Mouse (Mus musculus): ENCODE measurements around the gene Zfp740.

Zfp740 gene

DNA sequence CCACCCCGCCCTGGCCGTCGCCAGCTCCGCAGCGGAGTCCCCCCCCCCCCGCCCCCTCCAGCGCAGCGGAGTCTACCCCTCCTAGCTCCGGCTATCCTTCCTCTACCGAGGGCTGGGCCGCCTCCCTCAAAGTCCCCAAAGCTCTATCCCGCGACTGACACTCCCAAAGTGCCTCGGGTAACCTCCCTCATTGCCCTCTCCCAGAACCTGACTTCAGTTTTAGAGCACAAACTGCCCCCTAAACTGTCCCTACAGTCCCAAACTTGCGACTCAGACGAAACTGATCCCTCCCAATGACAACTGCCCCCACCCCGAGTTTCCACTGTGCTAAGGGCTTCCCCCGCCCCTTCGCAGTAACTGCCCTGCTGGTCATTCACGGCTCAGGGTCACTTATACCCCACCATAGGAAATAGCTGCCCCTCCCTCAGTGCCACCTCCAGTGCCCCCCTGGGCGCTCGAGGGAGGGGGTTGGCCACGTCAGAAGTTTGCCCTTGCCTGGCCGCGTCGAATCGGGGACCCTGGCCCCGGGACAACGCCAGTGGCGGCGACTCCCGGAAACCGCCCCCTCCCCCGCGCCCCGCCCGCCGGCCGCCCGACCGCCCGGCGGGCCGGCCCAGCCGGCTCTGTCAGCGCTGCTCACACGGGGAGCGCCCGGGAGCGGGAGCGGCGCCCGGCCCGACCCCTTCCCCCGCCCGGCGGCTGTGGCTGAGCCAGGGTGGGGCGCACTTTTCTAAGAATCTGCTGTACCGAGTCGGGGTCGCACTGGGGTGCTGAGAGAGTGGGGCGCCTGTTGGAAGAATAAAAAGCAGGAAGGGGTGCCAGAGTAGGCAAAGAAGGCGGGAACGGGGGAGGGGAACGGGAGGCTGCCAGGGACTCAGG, 44.4 kb downstream of the Zfp740 start:
- DNase-seq (ENCODE audit: low spot score in 2 of 2) = no peak

DNA sequence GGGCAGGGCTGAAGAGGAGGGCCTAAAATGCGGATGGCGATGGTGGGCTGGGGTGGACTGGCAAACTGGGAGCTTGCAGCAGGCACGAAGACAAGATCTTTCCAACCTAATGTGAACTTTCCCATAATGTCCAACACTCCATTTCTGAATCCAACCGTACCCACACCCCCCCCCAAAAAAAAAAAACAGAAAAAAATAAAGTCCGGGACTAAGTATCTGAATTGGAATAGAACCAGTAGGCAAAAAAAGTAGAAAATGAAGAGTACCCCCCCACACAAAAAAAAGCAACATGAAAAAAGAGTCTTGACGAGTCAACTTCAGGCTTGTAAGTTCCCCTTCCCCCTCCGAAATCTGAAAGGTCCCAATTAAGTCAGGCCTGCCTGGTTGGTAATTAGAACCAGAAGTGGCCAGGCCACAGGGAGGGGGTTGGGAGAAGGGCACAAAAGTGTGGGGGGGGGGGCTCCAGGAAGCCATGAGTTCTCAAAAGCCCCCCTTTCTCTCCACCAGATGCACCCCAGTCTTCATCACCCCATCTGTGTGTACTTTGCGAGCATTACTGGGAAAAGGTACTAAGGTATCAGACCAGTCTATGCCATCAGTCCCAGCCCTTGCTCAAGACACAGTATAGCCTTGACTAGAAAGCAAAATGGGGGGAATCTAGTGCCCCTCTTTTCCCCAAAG, 45.2 kb downstream of the Zfp740 start:
- DNase-seq (ENCODE audit: low spot score in 2 of 2) = no peak

GRCm38 (mm10) chr15:102248812-102249191, 45.8 kb downstream of the Zfp740 start:
- no peak for DNase-seq (ENCODE audit: low spot score in 2 of 2)

DNA sequence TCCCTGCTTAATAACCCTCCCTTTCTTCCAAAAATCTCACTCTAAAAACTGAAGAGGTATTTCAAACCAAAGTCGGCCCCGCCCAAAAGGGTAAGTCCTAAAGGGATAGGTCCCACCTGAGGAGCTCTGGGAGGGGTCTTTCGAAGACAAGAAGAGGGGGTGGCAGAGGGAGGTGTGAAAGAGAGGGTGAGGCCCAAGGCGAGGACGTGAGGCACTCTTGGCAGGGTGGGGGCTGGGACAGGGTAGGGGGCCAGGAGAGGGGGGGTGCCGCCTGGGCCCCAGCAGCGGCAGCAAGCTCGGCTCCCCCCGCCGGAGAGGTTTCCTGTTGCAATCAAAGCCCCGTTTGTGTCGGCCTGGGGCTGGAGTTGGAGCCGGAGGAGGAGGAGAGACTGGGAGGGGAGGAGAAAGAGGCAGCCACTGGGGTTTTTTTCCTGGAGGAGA, 46.2 kb downstream of the Zfp740 start:
- no peak for DNase-seq (ENCODE audit: low spot score in 2 of 2)

- no peak for DNase-seq (ENCODE audit: low spot score in 2 of 2)
Observed at GRCm38 (mm10) chr15:102249967-102250366, 46.9 kb downstream of the Zfp740 start.

DNA sequence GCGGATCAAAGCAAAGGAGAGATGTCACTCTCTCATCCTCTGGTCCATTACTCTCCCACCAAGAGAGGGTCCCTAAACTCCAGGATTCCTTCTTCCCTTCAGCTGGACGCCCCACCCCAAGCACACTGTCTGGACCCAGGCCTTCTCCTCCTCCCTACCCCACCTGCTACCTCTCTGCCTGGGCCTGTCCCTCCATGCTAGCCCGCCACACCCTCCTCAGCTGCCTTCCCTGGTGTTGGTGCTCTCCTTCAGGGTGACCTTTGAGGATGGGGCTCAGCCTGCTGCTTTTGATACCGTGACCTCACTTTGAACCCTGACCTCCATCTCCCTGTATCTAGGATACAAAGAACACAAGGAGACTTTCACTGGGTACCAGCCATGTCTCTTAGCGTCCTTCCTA, 47.5 kb downstream of the Zfp740 start:
- DNase-seq (ENCODE audit: low spot score in 2 of 2) = no peak

GRCm38 (mm10) chr15:102255547-102256255, 52.7 kb downstream of the Zfp740 start:
- DNase-seq (ENCODE audit: low spot score in 2 of 2) = no peak

- DNase-seq (ENCODE audit: low spot score in 2 of 2) = no peak
Observed at GRCm38 (mm10) chr15:102256431-102257201, 53.6 kb downstream of the Zfp740 start.

GRCm38 (mm10) chr15:102257202-102258075, 54.4 kb downstream of the Zfp740 start, which contains the start of gene Rarg:
Gene Rarg (minus strand): TSS chr15:102257517.
- no peak for DNase-seq (ENCODE audit: low spot score in 2 of 2)

GRCm38 (mm10) chr15:102258076-102258470, 55.0 kb downstream of the Zfp740 start:
- DNase-seq (ENCODE audit: low spot score in 2 of 2) = no peak

DNA sequence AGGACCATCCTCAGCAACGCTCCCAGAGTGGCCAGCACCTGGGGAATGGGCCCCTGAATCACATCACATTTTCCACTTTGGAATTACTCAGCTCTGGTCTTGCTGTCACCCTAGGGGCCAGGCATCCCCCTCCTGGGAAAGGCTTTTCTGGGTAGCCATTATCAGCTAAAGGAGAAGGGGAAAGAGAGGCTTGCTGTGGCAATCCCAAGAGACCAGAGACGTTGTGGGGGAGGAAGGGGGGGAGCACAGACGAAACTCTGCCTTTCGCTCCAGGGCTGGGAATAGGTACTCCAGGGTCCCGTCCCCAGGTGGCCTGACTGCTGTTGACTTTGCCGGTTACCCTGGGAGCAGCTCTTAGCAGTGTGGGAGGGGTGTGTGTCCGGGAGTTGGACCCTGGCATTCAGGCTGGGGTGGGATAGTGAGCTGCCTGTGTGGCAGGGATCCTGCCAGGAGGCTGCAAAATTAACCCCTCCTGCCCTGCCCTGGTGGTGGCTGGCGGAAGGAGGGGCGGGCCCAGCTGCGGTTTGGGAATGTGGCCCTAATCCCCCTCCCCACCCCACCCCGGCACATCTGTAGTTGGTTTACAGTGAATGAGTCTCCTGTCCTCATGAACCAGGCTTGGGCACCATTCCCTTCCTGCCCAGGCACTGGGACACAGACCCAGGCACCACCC, 55.7 kb downstream of the Zfp740 start:
- DNase-seq (ENCODE audit: low spot score in 2 of 2) = no peak

- peak; percentile 51 to 64 for DNase-seq (ENCODE audit: low spot score in 2 of 2)
Observed at GRCm38 (mm10) chr15:102262582-102262981, 59.5 kb downstream of the Zfp740 start.

DNA sequence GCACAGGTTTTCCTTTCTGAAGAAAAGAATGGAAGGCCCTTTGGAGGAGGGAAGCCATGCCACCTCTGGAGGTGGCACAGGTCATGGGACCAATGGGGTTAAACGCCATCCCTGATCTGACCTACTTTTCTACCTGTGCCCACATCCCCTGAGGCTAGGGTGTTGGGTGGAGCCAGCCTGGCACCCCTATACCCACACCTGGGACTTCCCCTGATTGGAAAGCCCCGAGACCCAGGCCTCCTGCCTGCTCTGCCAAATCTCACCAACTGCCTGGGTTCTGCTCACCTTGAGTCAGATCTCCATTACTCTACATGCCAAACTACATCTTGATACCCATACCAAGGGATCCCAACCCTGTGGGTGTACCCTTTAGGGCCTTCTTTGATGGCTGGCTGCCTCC, 60.0 kb downstream of the Zfp740 start:
- DNase-seq (ENCODE audit: low spot score in 2 of 2) = no peak
